Mouse (Mus musculus) B cell, adult 2 months (primary cell): ENCODE measurements around the gene Bahcc1.

ENCODE experiments used
- DNase-seq, 2 experiments: peaks; one replicate each; pipeline ENCODE4 v3.0.0; 2022

The Bahcc1 gene

DNA sequence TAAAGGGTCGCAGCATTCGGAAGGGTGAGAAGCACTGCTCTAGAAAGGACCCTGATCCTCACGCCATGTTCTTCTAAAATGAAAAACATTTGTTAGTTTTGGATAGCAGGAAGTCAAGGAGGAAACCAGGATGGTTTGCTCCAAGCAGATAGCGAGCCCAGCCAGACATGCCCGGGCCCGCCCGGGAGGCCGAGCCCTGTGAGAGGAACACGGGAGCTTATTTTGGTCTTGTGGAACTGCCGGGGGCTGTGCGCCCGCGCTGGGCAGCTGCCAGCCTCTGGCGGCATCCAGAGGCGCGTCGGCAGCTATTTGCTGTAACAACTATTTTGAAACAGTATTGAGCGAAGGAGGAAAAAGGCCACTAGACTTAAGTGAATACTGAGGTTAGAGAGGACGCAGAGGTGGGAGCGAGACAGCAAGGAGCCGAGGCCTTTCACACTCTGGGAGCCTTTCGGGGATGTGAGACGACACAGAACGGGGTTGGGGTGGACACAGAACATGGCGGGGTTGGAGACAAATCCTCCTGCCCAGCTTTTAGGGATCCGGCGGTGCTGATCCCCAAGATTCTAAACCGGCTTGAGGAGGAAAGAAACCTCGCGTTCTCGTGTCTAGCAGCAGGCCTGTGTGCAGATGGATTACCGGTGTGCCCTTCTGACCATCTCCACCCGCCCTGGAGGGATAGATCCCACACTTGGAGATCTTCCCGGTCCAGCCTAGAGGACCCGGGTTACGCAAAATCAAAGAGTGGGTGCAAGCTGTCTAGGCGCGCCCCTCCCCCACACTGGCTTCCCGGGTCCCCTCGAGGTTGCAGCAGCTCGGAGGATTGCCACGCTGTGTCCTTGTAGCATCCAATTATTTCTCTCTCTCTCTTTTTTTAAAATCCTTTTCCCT, 2.6 kb upstream of the Bahcc1 start:
- peak in 1 of 2 experiments; percentile 23 for DNase-seq

DNA sequence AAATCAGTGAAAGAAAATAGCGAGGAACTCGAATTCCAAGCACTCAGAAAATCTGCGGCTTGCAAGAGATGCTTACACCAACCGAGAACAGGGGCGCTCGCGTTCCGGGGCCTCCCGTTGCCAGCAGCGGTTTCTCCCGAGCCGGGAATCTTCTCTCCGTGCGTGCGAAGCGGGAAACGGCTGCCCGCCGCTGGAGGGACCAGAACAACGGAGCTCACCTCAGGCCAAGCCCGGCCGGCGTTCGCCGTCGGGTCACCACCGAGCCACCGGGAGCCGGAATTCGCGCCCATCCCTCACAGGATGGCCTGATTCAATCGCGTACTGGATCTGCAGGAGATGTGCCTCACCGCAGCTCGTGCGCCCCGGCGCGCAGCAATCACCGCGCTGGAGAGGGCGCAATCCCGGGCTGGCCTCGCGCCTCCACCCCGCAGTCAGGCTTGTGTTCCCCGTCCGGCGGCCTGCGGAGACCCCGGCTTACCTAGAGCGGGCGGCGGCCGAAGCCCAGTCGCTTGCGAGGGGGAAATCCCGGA, 1.8 kb upstream of the Bahcc1 start:
- peak; percentile 33 to 38 for DNase-seq

- peak; percentile 65 to 71 for DNase-seq
Observed at GRCm38 (mm10) chr11:120231379-120231778, 1.4 kb upstream of the Bahcc1 start.

GRCm38 (mm10) chr11:120233441-120234135, 841 bp downstream of the Bahcc1 start:
- DNase-seq, result peak; percentile 27 to 38

- DNase-seq, result peak; percentile 51 to 60
Observed at GRCm38 (mm10) chr11:120234136-120234775, 1.5 kb downstream of the Bahcc1 start.

DNA sequence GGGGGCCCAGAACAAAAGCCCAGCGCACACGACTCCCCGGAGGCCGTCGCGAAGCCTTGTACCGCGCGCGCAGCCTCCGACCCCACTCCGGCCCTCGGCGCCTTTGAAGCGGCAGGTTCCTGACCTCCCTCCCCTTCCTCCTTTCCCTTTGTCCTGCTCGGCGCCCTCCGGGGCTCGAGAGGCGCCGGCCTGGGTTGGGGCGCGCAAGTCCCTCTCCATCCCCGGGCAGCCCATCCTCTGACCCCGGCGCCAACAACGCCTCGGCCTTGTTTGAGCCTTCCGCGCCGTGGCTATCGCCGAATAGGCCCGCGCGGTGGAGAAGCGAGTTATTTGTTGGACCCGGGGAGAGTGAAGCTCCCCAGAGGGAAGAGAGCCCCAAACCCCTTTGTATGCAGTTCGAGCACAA, 2.0 kb downstream of the Bahcc1 start:
- DNase-seq, result peak; percentile 44 to 53

- peak; percentile 21 to 43 for DNase-seq
Observed at GRCm38 (mm10) chr11:120235385-120236113, 2.8 kb downstream of the Bahcc1 start.

DNA sequence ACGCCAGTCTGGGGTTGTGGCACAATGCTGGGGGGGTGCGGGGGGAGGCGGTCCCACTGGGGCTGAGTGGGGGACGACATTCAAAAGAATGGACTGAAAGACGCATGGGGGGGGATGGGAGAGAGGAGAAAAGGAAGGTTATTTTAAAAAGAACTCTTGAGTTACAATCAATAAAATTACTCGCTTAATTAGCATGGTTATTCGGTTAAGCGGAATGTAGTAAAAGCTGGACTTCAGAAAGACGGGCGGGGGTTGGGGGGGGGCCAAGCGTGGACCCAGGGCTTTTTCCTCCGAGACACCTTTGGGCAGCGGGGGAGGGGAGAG, 3.3 kb downstream of the Bahcc1 start:
- no peak for DNase-seq

DNA sequence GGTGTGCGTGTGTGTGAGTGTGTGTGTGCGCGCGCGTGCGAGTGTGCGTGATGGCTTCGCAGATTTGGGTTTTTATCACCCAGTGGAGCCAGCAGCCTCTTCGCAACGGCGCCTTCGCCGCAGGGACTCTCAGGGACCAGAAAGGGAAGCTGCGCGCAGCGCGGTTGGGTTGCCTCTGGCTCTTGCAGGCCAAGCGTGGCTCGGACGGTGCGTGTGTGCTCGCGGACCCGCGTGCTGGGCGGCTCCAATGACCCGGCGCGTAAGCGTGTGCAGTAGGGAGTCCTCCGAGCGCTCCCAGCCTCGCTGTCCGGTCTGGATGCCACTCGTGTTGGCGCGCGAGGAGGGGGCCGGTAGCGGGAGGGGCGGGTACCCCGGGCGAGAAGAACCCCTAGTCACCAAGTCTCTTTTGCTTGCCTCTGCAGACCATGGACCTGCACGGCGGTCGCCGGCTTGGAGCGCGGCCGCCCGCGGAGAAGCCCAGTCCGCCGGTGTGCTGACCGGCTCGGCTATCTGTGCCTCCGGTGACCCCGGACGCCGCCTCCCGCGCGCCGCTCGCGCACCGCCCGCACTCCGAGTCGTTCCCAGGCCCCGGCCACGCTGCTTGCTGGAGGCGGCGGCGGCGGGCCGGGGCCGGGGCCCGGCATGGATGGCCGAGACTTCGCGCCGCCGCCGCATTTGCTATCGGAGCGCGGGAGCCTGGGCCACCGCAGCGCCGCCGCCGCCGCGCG, 3.9 kb downstream of the Bahcc1 start:
- peak; percentile 41 to 55 for DNase-seq

DNA sequence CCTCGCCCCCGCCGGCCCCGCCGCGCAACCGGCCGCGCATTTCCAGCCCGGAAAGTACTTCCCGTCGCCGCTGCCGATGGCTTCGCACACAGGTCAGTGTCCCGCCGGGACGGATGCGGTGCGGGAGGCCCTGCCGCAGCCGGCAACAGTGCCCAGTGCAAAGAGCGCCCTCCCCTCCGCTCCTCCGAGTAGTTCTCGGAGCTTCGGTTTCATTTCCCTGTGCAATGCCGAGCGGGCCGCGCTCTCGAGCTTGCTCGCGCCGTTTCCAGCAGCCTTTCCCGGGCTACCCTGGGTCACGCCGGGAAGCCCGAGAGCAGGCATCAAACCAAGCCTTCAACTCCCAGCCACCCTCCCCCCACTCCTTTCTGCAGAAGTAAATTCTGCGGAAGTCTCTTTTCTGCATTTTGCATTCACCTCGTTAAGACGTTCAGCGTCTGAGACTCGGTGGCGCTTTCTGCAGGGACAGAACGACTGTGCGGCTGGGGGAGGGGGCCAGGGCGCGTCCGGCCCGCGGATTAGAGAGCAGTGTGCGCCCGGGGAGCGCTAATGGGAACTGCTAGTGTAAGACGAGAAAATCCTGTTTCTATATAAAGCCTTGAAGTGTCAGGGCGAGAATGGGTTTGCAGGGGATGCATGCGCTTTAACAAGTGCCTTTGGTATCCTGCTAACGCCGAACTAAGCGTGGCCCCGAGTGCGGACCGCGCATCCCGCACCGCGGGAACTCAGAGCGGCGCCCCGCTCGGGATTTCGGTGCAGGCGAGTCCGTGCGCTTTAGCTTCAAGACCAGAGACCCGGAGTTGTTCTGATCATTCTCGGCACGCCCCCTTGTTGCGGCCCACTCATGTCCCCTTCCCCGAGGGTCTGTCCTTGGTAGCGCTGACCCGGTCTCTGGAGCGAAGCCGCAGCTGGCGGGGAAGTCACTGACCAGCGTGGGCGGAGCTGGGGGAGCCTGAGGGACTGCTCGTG, 4.7 kb downstream of the Bahcc1 start:
- DNase-seq, result peak; percentile 60 to 70

DNA sequence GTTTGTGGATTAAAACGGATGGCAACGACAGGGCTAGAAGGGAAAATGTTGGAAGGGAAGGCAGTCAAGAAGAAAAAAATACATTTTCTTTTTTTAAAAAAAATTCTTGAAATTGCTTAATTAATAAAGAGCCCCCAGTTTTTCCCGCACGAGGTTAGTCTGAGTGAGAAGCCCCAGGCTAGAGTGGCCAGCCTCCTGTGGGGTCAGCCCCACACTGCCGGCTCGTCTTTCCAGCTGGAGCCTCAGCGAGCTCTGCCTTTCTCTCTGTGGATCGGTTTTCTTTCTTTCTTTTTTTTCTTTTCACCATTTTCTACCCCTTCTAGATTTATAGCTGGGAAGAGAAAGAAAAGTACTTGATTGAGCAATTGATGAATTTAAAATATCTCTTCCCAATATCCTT, 5.6 kb downstream of the Bahcc1 start:
- DNase-seq, result no peak

DNA sequence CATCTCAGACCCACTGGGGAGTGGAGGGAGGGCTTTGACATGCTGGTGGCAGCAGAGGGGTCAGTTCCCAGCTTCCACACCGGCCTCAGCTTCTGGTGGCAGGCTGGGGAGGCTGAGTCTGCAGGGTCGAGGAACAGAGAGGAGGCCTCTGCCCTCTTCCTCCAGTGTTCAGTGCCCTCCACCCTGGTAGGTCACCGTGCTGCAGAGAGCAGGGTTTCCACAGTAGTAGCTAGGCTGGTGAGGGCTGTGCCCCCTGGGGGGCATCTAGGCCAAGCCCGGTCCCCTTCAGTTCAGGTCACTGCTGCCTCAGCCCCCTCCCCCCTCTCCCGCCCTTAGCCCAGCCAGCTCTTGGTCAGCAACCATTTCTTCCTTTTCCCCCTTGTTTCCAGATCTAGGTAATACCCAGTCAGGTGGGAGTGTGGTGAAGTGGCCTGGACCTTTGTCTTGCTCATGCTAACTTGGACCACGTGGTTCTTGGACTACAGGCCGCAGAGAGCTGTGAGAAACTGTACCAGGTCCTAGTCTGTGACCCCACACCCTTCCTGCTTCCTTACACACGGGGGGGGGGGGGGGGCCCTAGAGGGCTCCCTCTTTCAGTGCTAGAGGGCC, 6.1 kb downstream of the Bahcc1 start:
- no peak for DNase-seq

GRCm38 (mm10) chr11:120239581-120239991, 6.8 kb downstream of the Bahcc1 start:
- DNase-seq, result no peak

- no peak for DNase-seq
Observed at GRCm38 (mm10) chr11:120240206-120240605, 7.5 kb downstream of the Bahcc1 start.

DNA sequence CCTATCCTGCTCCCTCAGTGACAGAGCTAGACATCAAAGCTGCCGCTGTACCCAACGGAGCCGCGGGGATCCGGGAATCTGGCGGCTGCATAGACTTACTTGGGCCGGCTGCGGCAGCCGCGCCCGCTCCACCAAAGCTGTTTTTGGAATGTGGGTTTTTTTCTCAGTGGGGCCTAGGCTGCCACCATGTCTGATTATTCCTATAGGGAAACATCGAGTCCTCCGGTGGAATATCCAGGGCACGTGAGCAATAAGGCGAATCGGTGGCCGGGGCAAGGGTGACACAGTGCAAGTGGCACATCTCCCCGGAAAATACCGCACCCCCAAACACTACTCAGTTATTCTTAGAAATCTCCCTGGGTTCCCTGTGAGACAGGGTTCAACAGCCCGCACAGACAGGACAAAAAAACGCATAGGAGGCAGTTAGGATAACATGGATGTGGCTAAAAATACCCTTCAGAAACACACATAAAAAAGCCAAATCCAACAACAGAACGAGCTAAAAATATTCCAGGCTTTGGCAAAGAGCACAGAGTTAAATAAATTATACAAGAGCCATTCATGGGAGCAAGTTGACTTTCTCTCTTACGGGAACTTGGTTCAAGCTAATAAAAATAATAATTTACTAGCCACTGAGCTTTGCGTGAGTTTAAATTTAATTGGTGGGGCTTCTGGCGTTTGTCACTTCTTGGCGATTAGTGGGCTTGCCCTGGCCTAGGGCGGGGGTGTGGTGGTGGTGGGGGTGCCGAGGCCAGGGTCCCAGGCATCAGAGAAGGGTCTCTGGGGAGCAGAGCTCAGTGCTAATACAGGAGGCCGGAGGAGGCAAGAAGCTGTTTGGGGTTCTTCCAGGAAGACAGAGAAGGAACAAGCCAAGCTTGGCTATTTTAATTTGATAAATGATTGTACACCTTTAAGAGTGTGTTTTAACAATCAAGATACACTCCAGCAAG, 8.5 kb downstream of the Bahcc1 start:
- no peak for DNase-seq

DNA sequence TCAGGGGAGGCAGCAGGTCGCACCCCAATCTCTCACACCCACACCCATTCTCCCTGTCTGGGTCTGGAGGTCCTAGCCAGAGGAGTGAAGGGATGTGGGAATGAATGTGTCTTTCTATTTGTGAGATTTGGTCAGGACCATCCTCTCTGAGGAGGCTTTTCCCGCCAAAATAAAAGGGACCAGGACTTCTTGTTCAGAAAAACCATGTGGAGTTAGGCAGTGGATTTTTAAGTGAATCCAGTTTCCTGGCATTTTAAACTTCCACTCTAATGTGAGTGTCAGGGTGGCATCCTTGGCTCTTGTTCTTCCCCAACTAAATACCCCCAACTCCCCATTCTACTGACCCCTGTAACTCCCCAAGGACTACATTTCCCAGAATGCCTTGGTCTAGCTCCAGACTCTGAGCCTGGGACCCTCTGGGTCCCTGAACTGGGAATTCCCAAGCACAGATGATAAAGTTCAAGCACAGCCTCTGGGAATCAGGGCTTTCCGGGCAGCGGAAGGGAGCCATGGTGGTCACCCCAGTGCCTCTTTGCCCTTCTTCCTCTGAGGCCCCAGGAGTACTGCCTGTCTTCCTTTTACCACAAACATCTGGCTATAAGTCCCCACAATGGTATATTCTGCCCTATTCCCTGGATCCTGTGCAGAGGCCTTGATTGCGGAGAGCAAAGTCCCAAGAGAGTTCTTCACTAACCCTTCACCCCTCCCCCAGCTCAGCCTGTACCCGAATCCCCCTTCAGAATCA, 9.4 kb downstream of the Bahcc1 start:
- DNase-seq, result no peak

DNA sequence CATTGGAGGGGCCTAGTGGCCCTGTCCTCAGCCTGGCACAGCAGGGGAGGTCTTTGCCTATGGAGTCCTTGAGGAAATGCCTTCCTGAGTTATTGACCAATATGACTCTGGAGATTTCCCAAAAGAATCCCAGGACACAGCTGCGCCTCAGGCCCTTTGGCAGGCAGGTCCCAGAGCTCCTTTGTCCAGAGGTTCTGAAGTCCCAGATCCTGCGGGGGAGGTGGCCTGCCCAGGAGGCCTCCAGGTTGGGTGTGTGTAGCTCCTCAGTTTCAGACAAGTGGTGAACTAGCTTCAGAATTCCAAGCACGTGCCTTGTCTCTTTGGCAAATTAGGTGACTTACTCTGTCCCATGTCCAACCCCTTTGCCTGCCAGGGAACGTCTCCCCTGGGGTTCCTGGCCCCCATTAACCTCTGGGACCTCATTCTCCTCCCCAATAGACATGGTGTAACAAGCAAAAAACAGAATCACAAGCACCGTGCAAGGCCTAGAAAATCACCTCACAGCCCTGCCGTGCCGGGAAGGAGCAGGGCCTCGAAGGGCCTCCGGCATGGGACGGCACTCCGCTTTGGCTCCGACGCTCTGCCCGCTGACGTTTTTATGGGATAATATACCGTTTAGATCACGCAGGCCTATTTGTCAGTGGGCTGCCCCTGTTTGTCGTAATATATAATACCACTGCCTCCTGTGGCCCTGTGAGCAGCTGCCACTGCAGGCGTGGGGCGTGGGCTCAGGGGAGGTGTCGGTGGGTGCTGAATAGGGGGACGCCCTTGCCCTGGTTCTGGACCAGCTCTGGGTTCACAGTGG, 10.2 kb downstream of the Bahcc1 start:
- no peak for DNase-seq

GRCm38 (mm10) chr11:120243531-120243820, 10.7 kb downstream of the Bahcc1 start:
- no peak for DNase-seq
